Mouse (Mus musculus): ENCODE results near the gene Rgs6.

Rgs6 gene

GRCm38 (mm10) chr12:82982716-82983115 lies 394.6 kb downstream of the Rgs6 start:
- DNase-seq (ENCODE audit: low spot score): no peak

- DNase-seq (ENCODE audit: low spot score): no peak
Observed at GRCm38 (mm10) chr12:82985300-82985699, 397.2 kb downstream of the Rgs6 start.

DNA sequence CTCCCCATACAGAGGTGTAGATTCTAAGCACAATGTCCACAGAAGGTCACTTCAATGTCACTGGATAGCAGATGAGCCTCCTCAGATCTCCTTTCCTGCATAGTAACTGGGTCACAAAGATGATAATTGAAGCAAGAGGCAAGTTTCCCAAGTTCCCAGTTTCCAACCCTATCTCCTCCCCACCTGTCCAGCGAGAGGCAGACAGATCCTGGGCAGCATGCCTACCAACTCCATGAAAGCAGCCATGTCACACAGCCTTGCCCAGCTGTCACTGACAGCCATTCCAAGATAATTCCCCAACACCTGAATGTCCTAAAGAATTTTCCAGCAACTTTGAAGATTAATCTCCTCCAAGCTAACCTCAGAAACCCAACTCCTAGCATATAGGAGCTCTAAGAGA lies 399.6 kb downstream of the Rgs6 start:
- DNase-seq (ENCODE audit: low spot score): no peak

GRCm38 (mm10) chr12:82993905-82994304 lies 405.8 kb downstream of the Rgs6 start:
- DNase-seq (ENCODE audit: low spot score): no peak

DNA sequence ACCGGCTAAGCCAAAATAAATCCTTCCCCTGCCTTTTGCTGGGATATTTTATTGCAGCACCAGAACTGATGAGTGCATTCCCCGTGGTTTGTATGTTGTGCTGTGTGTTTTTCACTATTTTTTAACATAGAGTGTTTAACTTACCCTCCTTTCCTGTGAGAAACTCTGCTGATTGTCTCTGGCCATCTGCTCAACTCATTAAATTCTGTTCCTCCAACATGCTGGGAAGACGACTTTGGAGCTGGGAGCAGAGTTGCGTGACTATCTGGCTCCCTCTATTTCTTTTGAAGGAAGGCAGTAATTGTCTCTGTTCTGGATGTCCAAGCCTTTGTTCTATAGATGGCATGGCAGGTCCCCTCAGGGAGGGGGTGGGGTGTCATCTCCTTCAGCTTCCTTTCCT lies 408.7 kb downstream of the Rgs6 start:
- DNase-seq (ENCODE audit: low spot score): peak; percentile 31

- DNase-seq (ENCODE audit: low spot score): no peak
Observed at GRCm38 (mm10) chr12:82998682-82999332, 410.7 kb downstream of the Rgs6 start.

GRCm38 (mm10) chr12:82999333-83000032 lies 411.4 kb downstream of the Rgs6 start:
- DNase-seq (ENCODE audit: low spot score): no peak

DNA sequence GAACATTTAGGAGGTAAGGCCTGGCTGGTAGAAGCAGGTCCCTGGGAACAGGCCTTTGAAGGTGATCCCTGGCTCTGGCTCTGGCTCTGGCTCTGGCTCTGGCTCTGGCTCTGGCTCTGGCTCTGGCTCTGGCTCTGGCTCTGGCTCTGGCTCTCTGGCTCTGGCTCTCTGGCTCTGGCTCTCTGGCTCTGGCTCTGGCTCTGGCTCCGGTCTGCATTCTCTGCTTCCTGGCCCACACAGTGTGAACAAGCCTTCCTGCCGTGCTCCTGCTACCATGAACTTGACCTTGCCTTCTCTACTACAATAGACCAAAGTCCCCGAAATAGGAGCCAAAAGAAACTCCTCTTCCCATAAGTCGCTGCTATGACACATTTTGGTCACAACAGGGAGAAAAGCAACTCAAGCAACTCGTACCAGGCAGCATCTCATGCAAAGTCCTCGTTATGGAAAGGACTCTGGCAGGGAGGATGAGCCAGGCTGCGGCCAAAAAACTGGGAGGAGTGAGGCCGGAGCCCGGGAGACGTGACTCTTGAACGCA lies 412.0 kb downstream of the Rgs6 start:
- DNase-seq (ENCODE audit: low spot score): no peak

GRCm38 (mm10) chr12:83000957-83001356 lies 412.9 kb downstream of the Rgs6 start:
- no peak for DNase-seq (ENCODE audit: low spot score)

GRCm38 (mm10) chr12:83004014-83004682 lies 416.1 kb downstream of the Rgs6 start:
- DNase-seq (ENCODE audit: low spot score): no peak

- no peak for DNase-seq (ENCODE audit: low spot score)
Observed at GRCm38 (mm10) chr12:83011056-83011565, 423.0 kb downstream of the Rgs6 start.

DNA sequence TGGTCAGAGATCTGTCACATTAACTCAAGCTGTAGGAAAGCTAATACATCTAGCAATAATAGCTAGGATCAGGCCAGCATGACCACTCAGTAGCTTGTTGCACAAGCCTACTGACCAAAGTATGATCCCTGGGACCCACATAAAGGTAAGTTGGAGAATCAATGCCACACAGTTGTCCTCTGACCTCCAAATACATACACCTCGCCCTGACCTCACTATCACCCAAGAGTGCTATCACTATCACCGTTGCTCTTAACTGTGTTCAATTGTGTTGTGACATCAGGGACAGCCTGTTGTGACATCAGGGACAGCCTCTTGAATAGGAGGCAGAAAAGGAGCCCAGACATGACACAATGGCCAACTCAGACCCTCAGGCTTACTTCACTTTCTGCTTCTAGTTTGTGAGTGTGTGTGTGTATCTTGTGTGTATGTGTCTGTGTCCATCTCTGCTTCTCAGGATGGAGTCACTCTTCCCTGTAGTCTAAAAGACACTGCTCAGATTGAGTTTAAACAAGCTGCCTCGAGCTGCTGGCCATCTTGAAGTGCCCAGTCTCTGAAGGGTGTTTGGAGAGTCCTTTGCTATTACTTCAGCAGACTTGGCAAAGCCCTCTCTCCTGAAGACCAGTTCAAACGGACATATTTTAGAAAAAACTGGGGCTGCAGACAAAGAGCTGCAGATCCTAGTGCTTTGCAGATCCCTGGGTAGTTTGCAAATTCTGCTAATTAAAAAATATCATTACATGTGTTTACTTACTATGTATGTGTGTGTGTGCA lies 426.0 kb downstream of the Rgs6 start:
- no peak for DNase-seq (ENCODE audit: low spot score)

- DNase-seq (ENCODE audit: low spot score): no peak
Observed at GRCm38 (mm10) chr12:83014848-83015247, 426.8 kb downstream of the Rgs6 start.

DNA sequence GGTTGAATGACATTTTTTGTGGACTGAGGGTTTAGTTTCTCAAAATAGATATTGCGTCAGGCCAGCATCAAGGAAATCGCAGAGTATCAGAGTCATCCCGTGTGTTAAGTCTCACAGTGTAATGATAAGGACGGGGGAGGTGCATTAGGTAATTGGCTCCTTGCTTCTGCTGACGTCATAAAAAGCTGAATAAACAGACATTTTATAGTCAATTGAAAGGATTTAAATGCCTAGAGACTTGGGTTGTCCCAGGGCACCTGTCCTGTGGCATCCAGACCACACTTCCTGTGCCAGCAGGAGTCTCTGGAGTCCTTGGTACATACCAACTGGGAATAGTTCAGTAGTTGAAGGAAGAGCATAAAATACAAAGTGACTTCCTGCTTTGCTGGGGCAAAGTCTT lies 427.3 kb downstream of the Rgs6 start:
- DNase-seq (ENCODE audit: low spot score): no peak

DNA sequence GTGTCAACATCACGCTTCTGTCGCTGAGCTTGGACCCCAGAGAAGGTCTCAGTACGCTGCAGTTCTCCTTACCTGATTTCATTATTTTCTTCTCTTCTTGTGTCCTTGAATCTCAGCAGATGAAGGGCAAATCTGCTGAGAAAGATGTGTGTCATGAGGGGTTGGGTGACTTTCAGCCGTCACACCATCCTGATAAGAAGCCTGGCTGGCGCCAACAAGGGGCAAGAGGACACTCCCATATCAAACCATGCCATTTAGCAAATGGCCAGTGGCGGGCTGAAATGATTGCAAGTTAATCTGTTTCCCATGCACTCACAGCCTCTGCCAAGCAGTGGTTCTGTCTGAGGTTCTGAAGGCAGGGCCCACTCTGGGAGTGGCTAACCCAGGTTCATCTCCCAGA lies 428.4 kb downstream of the Rgs6 start:
- no peak for DNase-seq (ENCODE audit: low spot score)

DNA sequence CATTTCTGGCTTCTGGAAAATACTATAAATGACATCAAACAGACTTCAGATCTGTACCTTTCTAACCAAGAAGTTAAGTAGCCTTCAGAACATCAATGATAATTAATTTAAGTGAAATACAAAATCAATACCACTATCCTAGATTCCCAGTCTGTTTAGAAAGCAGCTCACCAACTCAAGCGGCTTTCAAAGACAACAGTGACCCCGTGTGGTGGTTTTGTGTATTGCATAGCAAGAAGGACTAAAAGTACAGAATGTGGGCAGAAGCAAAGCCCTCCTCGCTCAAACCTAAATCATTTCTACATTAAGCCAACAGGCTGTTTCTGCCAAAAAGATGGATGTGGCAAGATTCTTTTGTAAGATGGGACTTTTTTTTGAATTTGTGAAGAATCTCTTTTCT lies 429.9 kb downstream of the Rgs6 start:
- peak; percentile 91 for DNase-seq (ENCODE audit: low spot score)

GRCm38 (mm10) chr12:83026985-83027384 lies 438.9 kb downstream of the Rgs6 start:
- DNase-seq (ENCODE audit: low spot score): no peak

- no peak for DNase-seq (ENCODE audit: low spot score)
Observed at GRCm38 (mm10) chr12:83033171-83033835, 445.2 kb downstream of the Rgs6 start.

DNA sequence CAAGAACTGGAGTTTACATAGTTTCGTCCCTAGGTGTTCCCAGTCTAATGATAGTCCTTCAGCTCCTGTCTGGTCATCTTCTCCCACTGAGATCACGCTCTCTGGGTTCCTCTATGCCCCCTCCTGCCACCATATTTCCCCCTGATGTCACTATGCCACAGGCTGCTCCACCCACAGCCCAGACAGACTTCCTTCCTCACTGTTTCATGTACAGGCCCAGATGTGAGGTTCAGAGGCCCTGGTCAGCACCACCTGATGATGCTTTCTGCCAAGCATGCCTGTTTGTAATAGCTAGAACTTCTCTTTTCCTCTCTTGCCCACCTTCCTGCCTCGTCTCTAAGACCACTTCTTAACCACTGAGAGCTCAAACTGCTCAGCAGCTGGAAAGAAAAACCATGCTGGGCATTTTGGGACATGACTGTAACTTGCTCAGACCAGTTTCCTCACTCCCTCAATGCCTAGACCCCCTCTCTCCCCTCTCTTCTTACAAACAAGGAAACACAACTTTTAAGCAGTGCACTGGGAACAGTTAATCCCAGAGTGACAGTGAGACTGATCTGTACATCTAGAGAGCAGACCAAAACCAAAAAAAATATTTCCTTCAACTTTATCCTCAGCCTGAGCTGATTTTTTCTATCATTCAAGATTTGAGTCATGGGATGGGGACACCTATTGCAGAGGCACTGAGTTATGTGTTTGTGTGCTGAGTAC lies 446.9 kb downstream of the Rgs6 start:
- no peak for DNase-seq (ENCODE audit: low spot score)

- DNase-seq (ENCODE audit: low spot score): peak; percentile 64
Observed at GRCm38 (mm10) chr12:83037798-83038560, 449.9 kb downstream of the Rgs6 start.
